Mouse (Mus musculus) intestine, embryonic 15.5 days (tissue): ENCODE data around the gene Irx5. TPM values are rescaled to one million over a fixed set of nuclear protein-coding genes. Genes with fewer than 3 reads are reported as not detected.

ENCODE experiments used
- ATAC-seq: fragments of 200-750 bp; cut with Nextera tagmentation; 2 replicates; pipeline ENCODE4 v1.8.0; 2017; ENCODE audit warnings: moderate TSS enrichment, moderate library complexity
- H3K27ac ChIP-seq: fragments of 300-500 bp; sonication (generic); 2 replicates; pipeline ENCODE4 v1.5.1; 2015; ENCODE audit warnings: mild to moderate bottlenecking, inconsistent platforms
- H3K27me3 ChIP-seq: fragments of 300-500 bp; sonication (generic); replicated peaks from 2 replicates; pipeline ENCODE4 v1.6.1; 2015; ENCODE audit warnings: inconsistent platforms
- H3K36me3 ChIP-seq: fragments of 300-500 bp; sonication (generic); 2 replicates; pipeline ENCODE4 v1.6.1; 2015; ENCODE audit warnings: inconsistent platforms
- H3K4me1 ChIP-seq: fragments of 300-500 bp; sonication (generic); replicated peaks from 2 replicates; pipeline ENCODE4 v1.6.1; 2015; ENCODE audit warnings: inconsistent platforms
- H3K4me2 ChIP-seq: fragments of 300-500 bp; sonication (generic); replicated peaks from 2 replicates; pipeline ENCODE4 v1.6.1; 2015; ENCODE audit warnings: mild to moderate bottlenecking, inconsistent platforms
- H3K4me3 ChIP-seq: fragments of 300-500 bp; sonication (generic); replicated peaks from 2 replicates; pipeline ENCODE4 v1.5.1; 2015; ENCODE audit warnings: inconsistent platforms
- H3K9ac ChIP-seq: fragments of 300-500 bp; sonication (generic); 2 replicates; pipeline ENCODE4 v1.6.1; 2015; ENCODE audit warnings: inconsistent platforms
- H3K9me3 ChIP-seq: fragments of 300-500 bp; sonication (generic); 2 replicates; pipeline ENCODE4 v1.6.1; 2016; ENCODE audit warnings: inconsistent platforms
- WGBS: fragments of 180-500 bp; shearing (Covaris S2); methylation state at CpG from one replicate; pipeline ENCODE4 v1.1.7; 2015; 5-methylcytosine and 5-hydroxymethylcytosine counted together
- polyA plus RNA-seq: library from polyadenylated mRNA; unstranded; fragments of >200 nt; fragmentation: Nextera tagmentation; extraction: Ambion mirVana; gene quantifications from 2 replicates; pipeline ENCODE4 v1.2.1, GENCODE M21; 2015

Gene Irx5
- polyA plus RNA-seq, 1 experiment from 2014 or later, result 0.11 TPM

DNA sequence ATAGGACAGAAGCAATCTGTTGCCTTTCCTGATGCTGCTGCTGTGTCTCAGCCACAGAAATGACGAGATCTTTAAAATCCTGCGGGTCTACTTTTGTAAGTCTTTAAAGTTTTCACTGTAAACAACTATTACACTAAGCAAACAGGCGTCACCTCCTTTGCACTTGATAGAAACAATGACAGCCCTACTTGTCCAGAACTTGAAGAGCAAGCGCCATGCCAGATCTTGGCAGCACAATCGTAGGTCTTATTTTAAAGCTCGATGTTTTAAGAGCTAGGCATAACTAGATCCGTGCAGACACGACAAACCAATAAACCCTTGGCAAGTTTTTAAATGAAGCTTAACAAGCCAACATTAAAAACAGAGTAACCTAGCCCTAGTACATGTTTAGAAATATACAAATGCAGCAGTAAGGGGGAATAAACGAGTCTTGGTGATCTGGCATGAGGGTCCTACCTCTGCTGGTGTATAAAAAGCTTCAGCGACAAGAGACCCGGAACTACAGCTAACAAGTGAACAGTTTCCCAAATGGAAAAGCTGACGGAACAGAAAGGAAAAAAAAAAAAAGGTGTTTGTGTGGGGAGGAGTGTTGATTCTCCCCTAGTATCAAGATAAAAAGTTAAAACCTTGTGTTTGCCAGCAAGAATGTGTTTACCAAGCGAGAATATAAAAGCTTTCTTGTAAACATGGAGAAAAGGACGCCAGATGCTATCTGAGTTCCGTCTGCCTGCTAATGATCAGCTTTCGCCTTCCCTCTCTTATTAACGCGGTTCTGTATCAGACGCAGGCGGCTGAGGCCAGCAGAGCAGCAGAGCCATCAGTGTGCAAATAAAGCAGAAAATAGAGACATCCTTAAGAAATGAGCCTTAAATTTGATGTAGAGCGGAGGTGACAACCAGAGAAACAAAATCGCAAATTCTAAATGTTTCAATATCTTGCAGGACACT lies 2.6 kb upstream of the Irx5 start:
- Histone ChIP-seq H3K4me3 (peak overlapping the region; percentile 77), H3K9ac (no peak overlapping the region), H3K4me1 (peaks cover 28% of the 10 kb centered on the region), H3K36me3 (no peaks in the 10 kb centered on the region), H3K27me3 (peaks cover 57% of the 10 kb centered on the region), H3K4me2 (peak overlapping the region; percentile 94), H3K9me3 (no peaks in the 10 kb centered on the region), H3K27ac (no peak overlapping the region)
- 7% methylated on average over 22 of the region's 22 CpGs for WGBS
- no peak for ATAC-seq

GRCm38 (mm10) chr8:92355701-92356612 lies 1.5 kb upstream of the Irx5 start:
- ATAC-seq, result peak; percentile 98
- H3K9ac ChIP-seq, result peak overlapping the region; percentile 42; the same call in 1 of the 2 replicates
- peaks cover 34% of the 10 kb centered on the region for H3K4me1 ChIP-seq
- 0 out of 2 replicates have a peak overlapping the region, but pooled peaks have one; percentile 40 for H3K27ac ChIP-seq
- under 1% methylated on average over 91 of the region's 93 CpGs for WGBS
- no peaks in the 10 kb centered on the region for H3K36me3 ChIP-seq
- peak overlapping the region; percentile 94 for H3K4me2 ChIP-seq
- peaks cover 66% of the 10 kb centered on the region for H3K27me3 ChIP-seq
- H3K9me3 ChIP-seq, result no peaks in the 10 kb centered on the region
- H3K4me3 ChIP-seq, result peak overlapping the region; percentile 77

DNA sequence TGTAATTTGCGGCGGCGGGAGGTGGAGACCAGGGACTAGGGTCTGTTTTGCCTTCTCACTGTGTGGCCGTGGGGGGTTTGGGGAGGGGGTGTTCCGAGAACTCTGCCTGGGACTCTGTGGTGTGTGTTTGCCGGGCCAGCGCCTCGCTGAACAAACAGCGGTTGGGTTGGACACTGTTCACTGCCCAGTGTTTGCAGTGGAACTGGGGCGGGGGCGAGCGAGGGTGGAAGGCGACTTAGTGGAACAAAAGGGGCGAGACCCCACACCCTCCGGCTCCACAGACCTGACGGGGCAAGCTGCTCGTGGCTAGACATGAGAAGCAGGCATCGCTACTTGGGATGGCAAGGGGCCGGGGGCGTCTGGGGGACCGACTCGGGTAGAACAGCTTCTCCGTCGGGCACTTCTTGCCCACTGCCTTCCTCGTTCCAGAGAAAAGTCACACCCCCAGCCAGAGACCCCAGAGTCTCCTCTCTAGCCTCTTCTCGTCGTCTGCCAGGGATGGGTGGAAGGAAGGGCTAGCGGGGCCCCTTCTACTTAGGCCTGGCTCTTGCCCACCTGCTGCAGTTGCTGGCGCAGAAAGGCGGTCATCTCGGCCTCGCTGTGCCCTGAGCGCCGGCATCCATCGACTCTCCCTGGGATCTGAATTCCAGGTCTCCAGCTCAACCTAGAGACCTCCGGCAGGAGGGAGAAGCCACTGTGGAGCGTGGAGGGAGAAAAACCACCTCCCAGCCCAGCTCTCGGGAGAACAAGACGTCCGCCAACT lies 631 bp upstream of the Irx5 start:
- Histone ChIP-seq H3K36me3 (no peaks in the 10 kb centered on the region), H3K4me2 (peak overlapping the region; percentile 94), H3K27me3 (peaks cover 71% of the 10 kb centered on the region), H3K9ac (0 out of 2 replicates have a peak overlapping the region, but pooled peaks have one; percentile 8), H3K27ac (no peak overlapping the region), H3K4me1 (peaks cover 34% of the 10 kb centered on the region), H3K9me3 (no peaks in the 10 kb centered on the region), H3K4me3 (peak overlapping the region; percentile 77)
- WGBS, result 1% methylated on average over 40 of the region's 40 CpGs
- ATAC-seq, result no peak; the same call in 1 of the 2 replicates

- ATAC-seq, result no peak
- Histone ChIP-seq H3K4me1 (peaks cover 34% of the 10 kb centered on the region), H3K36me3 (no peaks in the 10 kb centered on the region), H3K9me3 (no peaks in the 10 kb centered on the region), H3K27me3 (peaks cover 77% of the 10 kb centered on the region), H3K4me3 (peak overlapping the region; percentile 77), H3K9ac (no peak overlapping the region), H3K4me2 (peak overlapping the region; percentile 94), H3K27ac (no peak overlapping the region)
- WGBS, result under 1% methylated on average over 79 of the region's 80 CpGs
These were observed 945 bp downstream of the Irx5 start for GRCm38 (mm10) chr8:92358141-92358999.

DNA sequence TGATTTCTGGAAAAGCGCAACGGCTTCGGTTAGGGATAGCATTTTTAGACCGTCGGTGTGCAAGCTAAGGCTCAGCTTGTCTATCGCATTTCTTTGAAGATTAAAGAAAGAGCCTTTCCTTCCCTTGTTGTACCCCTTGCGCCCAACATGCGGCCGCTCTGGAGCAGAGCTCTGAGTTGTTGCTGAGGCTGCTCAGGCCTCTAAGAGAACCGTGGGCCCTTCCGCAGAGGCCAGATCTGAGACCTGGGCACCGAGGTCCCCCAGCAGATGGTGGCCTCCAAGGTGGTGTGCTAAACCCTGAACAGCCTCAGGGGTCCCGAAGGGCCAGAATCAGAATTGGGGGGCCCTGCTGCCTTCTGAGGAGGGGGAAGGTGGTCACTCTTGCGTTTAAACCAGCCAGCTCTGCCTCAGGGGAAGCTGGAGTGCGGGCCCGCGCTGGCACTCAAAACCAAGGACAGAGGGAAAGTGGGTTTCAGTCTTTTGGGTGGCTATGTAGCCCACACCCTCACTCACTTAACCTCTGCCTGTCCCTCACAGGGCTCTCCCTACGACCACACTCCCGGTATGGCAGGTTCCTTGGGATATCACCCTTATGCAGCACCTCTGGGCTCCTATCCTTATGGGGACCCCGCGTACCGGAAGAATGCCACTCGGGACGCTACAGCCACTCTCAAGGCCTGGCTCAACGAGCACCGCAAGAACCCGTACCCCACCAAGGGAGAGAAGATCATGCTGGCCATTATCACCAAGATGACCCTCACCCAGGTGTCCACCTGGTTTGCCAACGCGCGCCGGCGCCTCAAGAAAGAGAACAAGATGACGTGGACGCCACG lies 1.8 kb downstream of the Irx5 start:
- no peak for ATAC-seq
- H3K9me3 ChIP-seq, result no peaks in the 10 kb centered on the region
- H3K4me2 ChIP-seq, result peak overlapping the region; percentile 28; the same call in 1 of the 2 replicates
- H3K4me1 ChIP-seq, result peaks cover 35% of the 10 kb centered on the region
- WGBS, result 1% methylated on average over 35 of the region's 35 CpGs
- no peak overlapping the region for H3K9ac ChIP-seq
- H3K4me3 ChIP-seq, result peak overlapping the region; percentile 16; the same call in 1 of the 2 replicates
- no peak overlapping the region for H3K27ac ChIP-seq
- H3K27me3 ChIP-seq, result peaks cover 77% of the 10 kb centered on the region
- no peaks in the 10 kb centered on the region for H3K36me3 ChIP-seq

DNA sequence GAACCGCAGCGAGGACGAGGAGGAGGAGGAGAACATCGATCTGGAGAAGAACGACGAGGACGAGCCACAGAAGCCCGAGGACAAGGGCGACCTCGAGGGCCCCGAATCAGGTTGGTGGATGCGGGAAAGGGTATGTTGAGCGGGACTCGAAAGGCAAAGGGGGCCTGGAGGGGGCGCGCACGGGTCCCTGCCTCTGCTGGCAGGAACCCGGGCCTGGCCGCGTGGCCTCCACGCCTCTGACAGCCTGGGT lies 2.3 kb downstream of the Irx5 start:
- ATAC-seq, result no peak
- Histone ChIP-seq H3K27me3 (peaks cover 79% of the 10 kb centered on the region), H3K4me3 (peak overlapping the region; percentile 16), H3K27ac (no peak overlapping the region), H3K4me1 (peaks cover 39% of the 10 kb centered on the region), H3K9ac (no peak overlapping the region), H3K4me2 (peak overlapping the region; percentile 28), H3K9me3 (no peaks in the 10 kb centered on the region), H3K36me3 (no peaks in the 10 kb centered on the region)
- WGBS, result under 1% methylated on average over 21 of the region's 21 CpGs

- no peak overlapping the region for H3K9ac ChIP-seq
- no peaks in the 10 kb centered on the region for H3K36me3 ChIP-seq
- no peaks in the 10 kb centered on the region for H3K9me3 ChIP-seq
- H3K4me2 ChIP-seq, result peak overlapping the region; percentile 28
- 1% methylated on average over 77 of the region's 77 CpGs for WGBS
- peak overlapping the region; percentile 16 for H3K4me3 ChIP-seq
- no peak overlapping the region for H3K27ac ChIP-seq
- peaks cover 81% of the 10 kb centered on the region for H3K27me3 ChIP-seq
- no peak for ATAC-seq
- peaks cover 39% of the 10 kb centered on the region for H3K4me1 ChIP-seq
These were observed 2.8 kb downstream of the Irx5 start for GRCm38 (mm10) chr8:92360083-92360861.

GRCm38 (mm10) chr8:92361546-92362351 lies 4.3 kb downstream of the Irx5 start:
- Histone ChIP-seq H3K4me3 (no peak overlapping the region), H3K36me3 (no peaks in the 10 kb centered on the region), H3K27me3 (peaks cover 89% of the 10 kb centered on the region), H3K4me2 (no peak overlapping the region), H3K9me3 (no peaks in the 10 kb centered on the region), H3K4me1 (peaks cover 32% of the 10 kb centered on the region), H3K27ac (no peak overlapping the region), H3K9ac (no peak overlapping the region)
- ATAC-seq, result no peak
- WGBS, result 4% methylated on average over 25 of the region's 25 CpGs

GRCm38 (mm10) chr8:92362396-92363115 lies 5.1 kb downstream of the Irx5 start:
- Histone ChIP-seq H3K27ac (no peak overlapping the region), H3K36me3 (no peaks in the 10 kb centered on the region), H3K9me3 (no peaks in the 10 kb centered on the region), H3K4me3 (no peak overlapping the region), H3K9ac (no peak overlapping the region), H3K4me1 (peaks cover 27% of the 10 kb centered on the region), H3K4me2 (no peak overlapping the region), H3K27me3 (peaks cover 89% of the 10 kb centered on the region)
- ATAC-seq, result no peak
- 4% methylated on average over 15 of the region's 15 CpGs for WGBS
